Mouse (Mus musculus) left cerebral cortex, adult 2 months (tissue): Measurements from ENCODE around the gene Rgs21. TPM values are rescaled to one million over a fixed set of nuclear protein-coding genes. Genes with fewer than 3 reads are reported as not detected.

Experiments used
- DNase-seq, 2 experiments: peaks; one replicate each; pipeline ENCODE4 v3.0.0; 2021 to 2022; ENCODE audit warnings: low spot score in 2 of 2, mixed read lengths in 1 of 2; ENCODE audit errors: extremely low spot score in 1 of 2
- H3K27ac ChIP-seq: fragments of 200-600 bp; 2 replicates; pipeline ENCODE4 v1.8.1; 2022
- H3K4me3 ChIP-seq: fragments of 200-600 bp; 2 replicates; pipeline ENCODE4 v1.8.1; 2022
- CTCF ChIP-seq: fragments of 200-600 bp; IDR thresholded peaks from 2 replicates; pipeline ENCODE4 v1.8.1; 2022; ENCODE audit warnings: antibody characterized with exemption, mild to moderate bottlenecking, moderate library complexity
- intact Hi-C: fragments of 180-260 bp; cut with DNase I; formaldehyde crosslinking; loops from one replicate; pipeline ENCODE4 v1.15.1; 2025
- total RNA-seq, 2 experiments: library from RNA; stranded (reverse); gene quantifications; 2 replicates each; pipeline ENCODE4 v1.2.3; 2021

The Rgs21 gene
- total RNA-seq, 2 experiments from 2014 or later: not detected

GRCm38 (mm10) chr1:144498725-144499124 is 68.7 kb downstream of the Rgs21 start:
- TF ChIP-seq CTCF: no peak
- no peak overlapping the region for H3K27ac ChIP-seq
- no peak overlapping the region for H3K4me3 ChIP-seq
- intact Hi-C loops: no loop called here
- no peak for DNase-seq

DNA sequence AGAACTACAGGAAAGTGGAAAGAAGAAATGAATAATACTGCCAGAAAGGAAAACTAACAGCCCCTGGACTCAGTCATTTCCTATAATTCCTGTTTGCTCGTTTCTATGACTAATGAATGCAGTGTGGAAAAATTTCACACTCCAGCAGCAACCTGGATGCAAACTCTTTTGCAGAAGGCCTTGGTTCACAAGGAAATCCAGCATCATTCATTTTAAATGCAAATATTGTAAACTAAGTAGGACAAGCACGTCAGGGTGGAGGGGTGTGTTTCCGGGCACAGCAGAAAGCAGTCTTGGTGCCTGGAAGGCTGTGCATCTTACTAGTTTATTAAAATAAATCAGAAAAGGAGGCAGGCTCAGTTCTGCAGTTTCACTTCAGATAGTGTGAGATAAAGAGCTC is 69.4 kb downstream of the Rgs21 start:
- DNase-seq: no peak
- H3K4me3 ChIP-seq: no peak overlapping the region
- intact Hi-C loops: no loop called here

GRCm38 (mm10) chr1:144493336-144493735 is 74.1 kb downstream of the Rgs21 start:
- H3K4me3 ChIP-seq: no peak overlapping the region
- H3K27ac ChIP-seq: no peak overlapping the region
- intact Hi-C loops: no loop called here
- no peak for TF ChIP-seq CTCF
- DNase-seq: no peak

More for the DNA sequence above, 69.4 kb downstream of the Rgs21 start:
- TF ChIP-seq CTCF: no peak
- H3K27ac ChIP-seq: no peak overlapping the region

- Histone ChIP-seq H3K4me3 (no peak overlapping the region), H3K27ac (no peak overlapping the region)
- intact Hi-C loops: loop anchor here (5.0 kb wide), 1 partner anchor 529 kb away; no protein-coding TSS in a partner anchor
- no peak for TF ChIP-seq CTCF
- DNase-seq: no peak
Observed at GRCm38 (mm10) chr1:144488223-144488835, 79.1 kb downstream of the Rgs21 start.

Other genes with a start within 250 kb of the Rgs21 start
- gene Rgs18, start 207.8 kb upstream of the Rgs21 start, total RNA-seq: under 1 TPM in 1 of 2 experiments, not detected in 1; 0.21 TPM